Mouse (Mus musculus): ENCODE results near the gene Gch1. TPM values are rescaled to one million over a fixed set of nuclear protein-coding genes. Genes with fewer than 3 reads are reported as not detected.

Gene Gch1
- 1 to 10 TPM; 2.0 to 2.6 TPM for total RNA-seq (2021)
- long read RNA-seq, experiment 1, partial matches to known transcripts: 0 of 6 reads
- long read RNA-seq, experiment 1, other reads (novel, unspliced or antisense): 4 of 6 reads
- long read RNA-seq, experiment 2, transcript Gch1-201 (6 exons, 2,775 nt): major isoform, 6 of 8 reads
- long read RNA-seq, experiment 2, partial matches to known transcripts: 0 of 8 reads
- long read RNA-seq, experiment 2, other reads (novel, unspliced or antisense): 2 of 8 reads

DNA sequence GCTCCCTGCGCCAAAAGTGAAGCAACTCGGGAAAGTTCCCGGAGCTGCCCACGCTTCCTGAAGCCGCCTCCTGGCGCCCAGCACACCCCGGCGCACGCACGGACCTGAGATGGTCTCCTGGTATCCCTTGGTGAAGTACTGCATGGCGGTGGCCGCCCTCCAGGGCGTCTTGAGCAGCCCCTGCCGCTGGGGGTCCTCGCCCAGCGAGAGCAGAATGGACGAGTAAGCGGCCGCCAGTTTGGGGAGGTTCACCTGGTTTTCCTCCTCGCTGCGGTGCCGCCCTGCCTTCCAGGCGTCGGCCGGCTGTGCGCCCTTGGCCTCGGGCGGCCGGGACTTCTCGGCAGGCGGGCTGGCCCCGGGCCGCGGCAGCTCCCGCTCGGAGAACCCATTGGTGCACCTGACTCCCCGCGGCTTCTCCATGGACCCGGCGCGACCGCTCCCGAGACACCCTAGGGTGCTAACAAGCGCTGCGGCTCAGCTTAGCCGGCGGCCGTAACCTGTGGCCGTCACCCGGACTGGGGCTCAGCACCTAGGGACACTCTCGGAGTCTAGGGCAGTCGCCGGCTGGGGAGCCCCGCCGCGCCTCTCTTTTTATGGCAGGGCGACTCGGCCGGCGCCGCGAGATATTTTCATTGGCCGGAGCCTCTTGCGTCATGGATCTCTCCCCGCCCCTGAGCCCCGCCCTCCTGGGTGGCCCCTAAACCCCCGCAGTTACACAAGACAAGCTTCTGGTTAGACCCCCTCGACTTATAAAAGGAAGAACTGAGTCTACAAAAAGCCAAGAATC is at the start of gene Gch1:
TSS of gene Gch1 (minus strand) at position 566 of the 787 bp plus-strand sequence.
- intact Hi-C loops (cut with DNase I): loop anchor here (5.0 kb wide), 1 partner anchor 307 kb away; the partner anchor contains the start of gene Samd4
- peak; percentile 72 to 77 for DNase-seq

DNA sequence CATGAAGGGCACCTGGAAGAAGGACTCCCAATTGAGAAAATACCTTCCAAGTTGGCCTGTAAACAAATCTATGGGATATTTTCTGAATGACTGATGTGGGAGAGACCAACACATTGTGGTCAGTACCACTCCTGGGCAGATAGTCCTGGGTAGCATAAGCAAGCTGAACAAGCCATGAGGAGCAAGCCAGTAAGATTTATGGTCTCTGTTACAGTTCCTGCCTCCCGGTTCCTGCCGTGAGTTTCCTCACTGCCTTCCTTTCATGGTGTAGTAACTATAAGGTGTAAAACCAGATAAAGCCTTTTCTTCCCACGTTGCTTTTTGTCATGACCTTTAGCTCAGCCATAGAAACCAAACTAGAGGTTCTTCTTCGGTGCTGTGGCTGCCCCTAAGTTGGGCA is 48.1 kb upstream of the Gch1 start:
- intact Hi-C loops (cut with DNase I): no loop called here
- no peak for DNase-seq

DNA sequence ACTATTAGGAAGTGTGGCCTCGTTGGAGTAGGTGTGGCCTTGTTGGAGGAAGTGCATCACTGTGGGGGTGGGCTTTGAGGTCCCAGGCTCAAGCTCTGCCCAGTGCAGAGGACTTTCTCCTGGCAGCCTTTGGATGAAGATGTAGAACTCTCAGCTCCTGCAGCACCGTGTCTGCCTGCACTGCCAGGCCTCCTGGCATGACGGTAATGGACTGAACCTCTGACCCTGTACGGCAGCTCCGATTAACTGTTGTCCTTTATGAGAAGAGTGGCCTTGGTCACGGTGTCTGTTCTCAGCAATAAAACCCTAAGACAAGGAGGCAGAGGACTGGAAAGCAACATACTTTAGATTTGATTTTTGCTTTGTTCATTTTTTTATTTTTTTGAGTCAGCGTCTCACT is 47.3 kb upstream of the Gch1 start:
- intact Hi-C loops (cut with DNase I): no loop called here
- no peak for DNase-seq

DNA sequence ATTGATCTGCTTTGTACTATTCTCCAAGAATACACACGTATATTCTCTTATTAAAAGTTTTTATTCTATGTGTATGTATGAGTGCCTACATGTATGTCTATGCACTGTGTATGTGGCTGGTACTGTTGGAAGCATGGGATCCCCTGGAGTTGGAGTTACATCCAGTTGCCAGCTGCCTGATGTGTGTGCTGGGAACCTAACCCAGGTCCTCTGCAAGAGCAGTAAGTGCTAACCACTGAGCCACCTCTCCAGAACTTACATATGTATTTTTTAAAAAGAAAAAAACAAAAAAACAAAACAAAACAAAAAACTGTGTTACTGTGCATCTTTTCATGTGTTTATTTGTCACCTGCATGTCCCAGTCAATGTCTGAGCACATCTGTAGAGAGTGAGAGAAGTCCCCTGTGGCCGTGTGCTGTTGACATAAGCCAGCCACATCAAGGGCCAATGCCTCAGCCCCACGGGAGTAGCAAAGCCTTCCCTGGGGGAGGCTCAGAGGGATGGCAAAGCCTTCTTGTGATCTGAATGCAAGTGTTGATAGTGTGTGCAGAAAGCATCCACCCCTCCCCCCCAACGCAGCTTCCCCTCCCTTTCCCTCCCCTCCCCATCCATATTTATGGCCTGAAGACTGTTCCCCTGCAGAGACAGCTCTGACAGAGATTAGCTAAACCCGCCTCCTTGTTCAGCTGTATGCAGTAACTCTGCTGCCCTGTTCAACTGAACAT is 45.5 kb upstream of the Gch1 start:
- intact Hi-C loops (cut with DNase I): no loop called here
- DNase-seq: no peak

DNA sequence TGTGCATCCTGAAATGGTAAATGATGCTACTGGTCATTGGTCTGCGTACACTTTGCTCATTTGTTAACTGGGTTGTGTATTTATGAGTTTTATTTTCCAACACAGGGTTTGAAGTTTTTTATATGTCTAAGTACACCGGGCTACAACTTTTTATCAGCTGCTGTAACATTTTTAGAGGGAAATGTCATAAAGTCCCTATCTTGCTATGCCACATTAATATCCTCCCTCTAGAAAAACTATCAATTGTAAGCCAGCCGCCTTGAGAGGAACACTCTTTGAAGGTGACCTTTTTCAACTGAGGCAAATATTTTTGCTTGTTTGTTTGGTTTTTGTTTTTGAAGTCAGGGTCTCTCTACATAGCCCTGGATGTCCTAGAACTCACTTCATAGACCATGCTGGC is 44.8 kb upstream of the Gch1 start:
- intact Hi-C loops (cut with DNase I): no loop called here
- no peak for DNase-seq

DNA sequence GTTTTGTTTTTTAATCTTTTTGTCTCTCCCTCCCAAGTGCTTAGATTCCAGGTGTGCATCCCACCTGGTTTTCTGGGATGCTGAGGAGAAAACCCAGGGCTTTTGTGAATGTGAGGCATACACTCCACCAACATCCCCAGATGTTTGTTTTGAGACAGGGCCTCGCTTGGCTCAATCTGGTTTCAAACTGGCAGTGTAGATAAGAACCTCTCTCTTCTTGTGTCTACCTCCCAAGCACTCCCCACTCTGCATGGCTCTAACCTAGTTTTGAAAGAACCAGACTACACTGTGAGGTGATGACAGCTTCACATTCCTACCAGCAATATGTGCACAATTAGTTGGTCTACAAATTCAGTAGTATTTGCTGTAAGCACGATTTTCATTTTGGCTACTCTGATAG is 44.4 kb upstream of the Gch1 start:
- intact Hi-C loops (cut with DNase I): no loop called here
- no peak for DNase-seq

DNA sequence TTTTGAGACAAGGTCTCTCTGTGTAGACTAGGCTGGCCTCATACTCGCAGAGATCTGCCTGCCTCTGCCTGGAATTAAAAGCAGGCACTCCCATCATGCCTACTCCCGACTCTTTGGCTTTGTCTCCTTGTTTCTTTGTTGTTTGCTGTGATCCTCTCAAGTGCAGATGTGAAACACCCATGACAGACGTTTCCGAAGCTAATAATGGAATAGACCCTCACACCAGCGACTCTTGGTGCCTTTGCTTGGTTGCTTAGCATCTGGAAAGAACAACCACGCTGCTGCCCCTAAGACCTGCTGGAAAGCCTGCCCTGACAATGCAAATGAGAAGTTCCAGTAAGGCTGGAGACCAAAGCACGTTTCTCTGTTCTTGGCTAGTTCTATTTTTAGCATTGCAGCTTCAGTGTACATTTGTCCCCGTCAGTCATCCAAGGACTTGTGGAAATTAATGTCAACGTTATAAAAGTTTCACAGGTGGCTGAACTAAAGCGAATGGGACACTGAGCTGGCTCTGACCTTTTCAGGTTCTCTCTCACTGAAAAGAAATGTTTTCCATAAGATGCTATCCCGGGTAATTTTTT is 40.7 kb upstream of the Gch1 start:
- intact Hi-C loops (cut with DNase I): no loop called here

DNA sequence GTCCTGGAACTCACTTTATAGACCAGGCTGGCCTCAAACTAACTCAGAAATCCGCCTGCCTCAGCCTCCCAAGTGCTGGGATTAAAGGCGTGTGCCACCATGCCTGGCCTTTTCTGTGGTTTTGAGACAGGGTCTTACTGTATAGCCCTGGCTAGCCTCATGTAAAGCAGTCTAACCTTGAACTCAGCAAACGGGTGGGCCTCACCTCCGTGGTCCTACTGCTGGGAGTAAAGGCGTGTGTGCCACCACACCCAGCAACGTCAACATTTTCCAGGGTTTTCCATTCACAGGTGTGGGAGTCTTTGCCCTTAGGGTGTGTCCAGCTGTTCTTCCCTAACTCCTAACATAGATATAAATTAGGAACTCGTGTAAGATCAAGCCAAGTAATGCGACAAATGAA is 36.7 kb upstream of the Gch1 start:
- DNase-seq: no peak
- intact Hi-C loops (cut with DNase I): no loop called here

More for the DNA sequence above, 40.7 kb upstream of the Gch1 start:
- no peak for DNase-seq

DNA sequence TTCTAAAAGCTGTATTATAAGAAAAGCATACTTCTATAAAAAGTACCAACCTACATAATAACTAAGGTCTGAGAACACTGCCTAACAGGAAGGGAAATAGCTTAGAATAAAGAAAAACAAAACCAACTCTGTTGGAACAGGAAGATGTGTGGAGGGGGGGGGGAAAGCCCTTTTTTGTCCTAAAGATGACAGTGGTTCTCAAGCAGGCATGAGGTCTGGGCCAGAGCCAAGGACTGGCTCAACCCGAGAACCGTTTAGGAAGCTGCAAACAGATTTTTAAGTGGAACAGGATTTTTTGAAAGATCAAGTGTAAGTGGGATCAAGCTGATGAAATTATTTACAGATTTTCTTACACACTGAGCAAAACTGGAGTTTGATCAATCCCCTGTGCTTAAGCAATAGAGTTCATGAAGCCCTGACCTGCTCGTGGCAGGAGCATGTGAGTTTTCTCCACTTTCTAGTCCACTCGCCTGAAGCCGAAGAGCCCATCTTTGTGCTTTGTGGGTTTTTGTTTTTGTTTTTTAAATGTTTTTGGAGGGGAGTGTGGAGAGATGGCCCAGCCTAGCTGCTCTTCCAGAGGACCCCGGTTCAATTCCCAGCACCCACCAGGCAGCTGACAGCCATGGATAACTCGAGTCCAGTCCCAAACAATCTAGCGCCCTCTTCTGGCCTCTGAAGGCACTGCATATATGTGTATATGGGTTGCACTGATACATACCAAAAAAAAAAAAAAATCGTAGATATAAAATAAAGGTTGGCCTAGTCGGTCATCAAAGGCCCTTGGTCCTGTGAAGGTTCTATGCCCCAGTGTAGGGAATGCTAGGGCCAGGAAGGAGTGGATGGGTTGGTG is 35.5 kb upstream of the Gch1 start:
- DNase-seq: no peak
- intact Hi-C loops (cut with DNase I): no loop called here

DNA sequence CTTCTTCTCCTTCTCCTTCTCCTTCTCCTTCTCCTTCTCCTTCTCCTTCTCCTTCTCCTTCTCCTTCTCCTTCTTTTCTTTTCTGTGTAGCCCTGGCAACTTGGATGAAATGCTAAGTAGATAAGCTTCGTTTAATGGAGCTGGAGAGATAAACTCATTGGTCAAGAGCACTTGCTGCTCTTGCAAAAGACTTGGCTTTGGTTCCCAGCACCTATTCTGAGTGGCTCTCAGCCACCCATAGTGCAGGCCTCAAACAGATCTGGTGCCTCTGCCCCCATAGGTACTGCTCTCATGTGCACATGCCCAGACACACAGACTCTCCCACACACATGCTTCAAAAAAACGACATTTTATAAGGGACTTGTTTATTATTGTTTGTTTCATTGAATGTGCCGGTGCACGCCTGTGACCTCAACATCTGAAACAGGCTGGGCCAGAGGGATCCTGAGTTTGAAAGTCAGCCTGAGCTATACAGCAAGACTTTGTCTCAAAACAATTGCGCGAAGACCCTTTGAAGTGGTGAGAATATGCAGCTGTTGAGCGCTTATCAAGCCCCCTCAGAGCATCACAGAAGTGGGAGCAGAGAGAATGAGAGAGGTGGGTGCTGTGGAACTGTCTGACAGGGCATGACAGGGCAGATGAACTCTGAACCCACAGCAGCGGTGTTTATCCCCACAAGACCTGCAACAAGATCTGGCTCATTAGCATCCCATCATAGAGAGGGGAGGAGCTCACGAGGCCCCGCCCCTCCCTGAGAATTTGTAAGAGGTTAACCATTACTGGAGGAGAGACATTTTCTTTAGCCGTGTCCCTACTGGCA is 33.6 kb upstream of the Gch1 start:
- no peak for DNase-seq
- intact Hi-C loops (cut with DNase I): no loop called here

DNA sequence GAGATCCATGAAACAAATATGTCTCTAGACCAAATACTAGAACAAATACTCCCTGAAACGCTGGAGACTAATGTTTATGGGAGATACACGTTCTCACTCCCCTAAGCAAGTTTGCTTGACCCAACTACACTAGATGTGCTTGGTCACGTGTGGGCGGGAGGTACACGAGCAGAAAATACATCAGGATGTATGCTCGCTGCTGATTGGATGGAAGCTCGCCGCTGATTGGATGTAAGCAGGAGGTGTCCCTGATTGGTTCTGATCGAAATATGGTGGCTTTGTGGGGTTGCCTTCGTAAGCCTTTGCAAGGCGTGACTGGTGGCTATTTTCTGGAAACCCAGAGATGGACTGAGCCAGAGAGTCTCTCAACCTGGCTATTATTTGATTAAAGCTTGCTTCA is 32.4 kb upstream of the Gch1 start:
- DNase-seq: no peak
- intact Hi-C loops (cut with DNase I): no loop called here

DNA sequence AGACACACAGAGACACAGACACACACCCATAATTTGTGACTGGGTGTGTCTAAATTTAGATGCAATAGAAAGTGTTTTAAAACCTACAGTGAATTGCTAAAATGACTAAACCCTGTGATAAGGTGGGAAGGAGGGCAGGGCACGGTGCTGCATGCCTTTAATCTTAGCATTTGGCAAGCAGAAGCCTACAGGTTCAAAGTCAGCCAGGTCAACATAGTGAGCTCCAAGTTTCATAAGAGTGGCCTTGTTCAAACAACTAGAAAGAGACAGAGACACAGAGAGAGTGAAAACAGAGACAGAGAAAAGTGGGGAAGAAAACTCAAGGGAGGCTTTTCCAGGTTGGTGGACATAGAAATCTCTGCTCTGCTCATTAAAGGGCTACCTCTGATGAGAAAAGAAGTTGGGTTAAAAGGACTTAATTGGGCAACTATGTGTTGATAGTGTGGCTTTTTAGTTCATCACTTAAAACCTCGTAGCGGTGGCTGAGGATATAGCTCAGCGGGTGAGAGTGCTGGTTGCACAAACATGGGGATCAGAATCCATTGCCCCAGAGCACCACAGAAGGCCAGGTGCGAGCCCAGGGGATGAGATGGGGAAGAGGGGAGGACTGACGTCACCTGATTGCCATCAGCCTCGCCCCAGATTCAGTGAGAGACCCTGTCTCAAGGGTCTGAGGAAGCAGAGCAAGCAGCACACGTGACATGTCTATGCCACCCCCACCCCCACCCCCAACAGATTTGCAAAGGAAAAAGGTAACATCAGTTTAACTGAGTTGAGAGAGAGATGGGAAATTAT is 31.2 kb upstream of the Gch1 start:
- no peak for DNase-seq
- intact Hi-C loops (cut with DNase I): no loop called here

DNA sequence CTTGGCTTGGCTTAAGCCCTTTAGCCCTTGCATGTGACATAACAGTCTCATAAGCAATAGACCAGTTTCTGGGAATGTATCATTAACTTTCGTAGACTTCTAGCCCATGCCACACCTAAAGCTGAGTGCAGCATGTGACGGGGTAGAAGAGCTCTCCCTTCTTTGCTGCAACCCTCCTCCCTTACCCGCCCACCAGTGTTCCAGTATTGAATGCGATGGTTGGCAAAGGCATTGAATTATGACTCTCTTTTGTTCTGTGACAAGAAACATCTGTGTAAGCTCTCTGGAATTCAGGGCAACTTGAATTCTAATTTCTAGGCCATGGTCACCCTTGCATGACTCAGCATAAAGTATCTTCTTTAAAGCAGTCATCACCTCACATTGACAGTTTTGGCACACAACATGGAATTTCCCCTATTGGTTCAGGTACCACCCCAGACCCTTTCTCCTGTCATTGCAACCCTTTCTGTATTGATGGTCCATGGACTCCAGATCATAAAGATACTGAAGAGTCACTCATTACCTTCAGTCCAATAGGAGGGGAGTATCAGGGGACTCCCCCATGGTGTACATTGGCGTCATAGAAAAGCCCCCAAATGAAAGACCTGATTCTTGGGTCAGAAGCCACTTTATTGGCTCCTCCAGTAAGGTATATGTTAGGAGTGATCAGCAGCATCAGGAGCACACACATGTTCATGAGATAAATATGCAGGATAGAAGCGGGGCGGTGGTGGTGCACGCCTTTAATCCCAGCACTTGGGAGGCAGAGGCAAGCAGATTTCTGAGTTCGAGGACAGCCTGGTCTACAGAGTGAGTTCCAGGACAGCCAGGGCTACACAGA is 29.8 kb upstream of the Gch1 start:
- intact Hi-C loops (cut with DNase I): no loop called here
- no peak for DNase-seq

DNA sequence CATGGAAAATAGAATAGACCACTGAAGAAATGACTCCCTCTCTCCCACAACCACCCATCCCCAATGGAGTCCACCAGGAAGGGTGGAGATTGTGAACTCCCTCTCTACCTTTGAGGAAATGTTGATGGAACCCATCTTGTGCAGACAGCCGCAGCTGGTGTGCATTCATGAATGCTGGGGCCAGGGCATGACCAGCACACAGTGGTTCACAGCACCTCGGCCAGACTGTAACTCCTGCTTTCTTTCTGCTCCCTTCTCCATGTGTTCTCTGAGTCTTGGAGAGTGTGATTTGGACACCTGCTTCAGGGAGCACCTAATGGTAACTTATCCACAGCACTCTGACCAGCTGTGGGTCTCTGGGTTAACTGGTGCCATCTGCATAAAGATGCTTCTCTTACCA is 27.3 kb upstream of the Gch1 start:
- no peak for DNase-seq
- intact Hi-C loops (cut with DNase I): no loop called here

DNA sequence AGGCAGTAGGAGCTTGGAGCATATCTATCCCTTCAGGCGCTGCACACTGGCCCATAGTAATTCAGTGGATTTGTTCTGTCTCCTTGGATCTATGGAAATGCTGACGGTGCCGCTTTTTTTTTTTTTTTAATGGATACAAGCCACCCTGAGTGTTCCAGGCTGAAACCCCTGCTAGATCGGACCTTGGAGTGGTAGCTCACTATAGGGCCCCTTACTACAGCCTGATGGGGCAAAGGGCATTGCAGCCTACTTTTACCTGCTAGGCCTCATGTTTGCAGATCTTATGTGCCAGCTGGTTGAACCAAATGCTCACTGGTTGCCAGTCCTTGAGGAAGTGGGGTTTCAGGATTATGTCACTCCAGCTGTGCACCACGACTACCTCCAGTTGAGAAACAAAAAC is 25.2 kb upstream of the Gch1 start:
- intact Hi-C loops (cut with DNase I): no loop called here
- no peak for DNase-seq

DNA sequence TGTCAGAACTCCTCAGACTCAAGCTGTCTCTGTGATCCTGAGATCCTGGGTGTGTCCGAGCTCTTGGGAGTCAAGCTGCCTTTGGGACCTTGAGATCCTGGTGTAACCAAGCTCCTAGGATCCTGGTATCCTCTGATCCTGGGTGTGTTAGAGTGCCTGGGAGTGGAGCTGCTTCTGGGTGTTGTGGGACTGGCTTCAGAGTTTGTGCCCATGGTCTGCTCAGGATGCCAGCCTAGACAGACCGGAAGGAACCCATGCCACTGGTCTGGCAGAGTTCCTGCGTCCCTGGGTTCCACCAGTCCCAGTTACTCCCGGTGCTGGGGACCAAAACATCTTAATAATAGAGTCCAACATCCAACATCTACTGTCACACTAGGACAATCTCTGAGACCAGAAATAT is 24.1 kb upstream of the Gch1 start:
- DNase-seq: no peak
- intact Hi-C loops (cut with DNase I): no loop called here

DNA sequence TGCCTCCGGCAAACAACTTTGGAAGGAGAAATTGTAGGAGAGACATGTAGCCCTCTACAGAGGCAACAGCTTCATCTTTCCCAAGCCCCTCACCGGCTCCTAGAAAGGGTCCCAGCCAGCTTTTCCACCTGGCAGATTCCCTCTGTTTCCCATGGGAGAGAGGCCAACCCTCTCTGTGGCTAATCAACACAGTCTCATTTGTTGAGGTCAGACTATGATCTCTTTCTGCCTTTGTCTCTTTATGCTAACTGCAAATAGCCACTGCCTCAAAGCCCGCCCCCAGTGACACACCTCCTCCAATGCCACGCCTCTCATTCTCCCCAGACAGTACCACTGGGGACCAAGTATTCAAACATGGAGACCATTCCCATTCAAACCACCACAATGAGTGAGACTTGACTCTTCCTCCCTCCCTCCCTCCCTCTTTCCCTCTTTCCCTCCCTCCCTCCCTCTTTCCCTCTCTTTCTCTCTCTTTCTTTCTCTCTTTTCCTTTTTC is 20.5 kb upstream of the Gch1 start:
- DNase-seq: no peak
- intact Hi-C loops (cut with DNase I): no loop called here
